Mouse (Mus musculus) embryo, embryonic 10.5 days (tissue): ENCODE data around the gene Mdga2.

Experiments used
- DNase-seq: peaks from one replicate; pipeline ENCODE4 v3.0.0-alpha.2; 2015; ENCODE audit warnings: low spot score

Mdga2 gene

GRCm38 (mm10) chr12:67056621-67057020 is 165.7 kb downstream of the Mdga2 start:
- DNase-seq = no peak

GRCm38 (mm10) chr12:67045099-67045750 is 177.1 kb downstream of the Mdga2 start:
- DNase-seq = peak; percentile 3

GRCm38 (mm10) chr12:67041865-67042264 is 180.5 kb downstream of the Mdga2 start:
- no peak for DNase-seq

- DNase-seq = no peak
These were observed 186.7 kb downstream of the Mdga2 start for GRCm38 (mm10) chr12:67035509-67036261.

- DNase-seq = no peak
These were observed 205.2 kb downstream of the Mdga2 start for GRCm38 (mm10) chr12:67017192-67017591.

- no peak for DNase-seq
These were observed 211.0 kb downstream of the Mdga2 start for GRCm38 (mm10) chr12:67011368-67011767.

GRCm38 (mm10) chr12:67010318-67010717 is 212.0 kb downstream of the Mdga2 start:
- no peak for DNase-seq

GRCm38 (mm10) chr12:67009191-67009590 is 213.2 kb downstream of the Mdga2 start:
- no peak for DNase-seq

GRCm38 (mm10) chr12:66954129-66954528 is 268.2 kb downstream of the Mdga2 start:
- no peak for DNase-seq

GRCm38 (mm10) chr12:66915741-66916140 is 306.6 kb downstream of the Mdga2 start:
- DNase-seq = no peak

GRCm38 (mm10) chr12:66899366-66899765 is 323.0 kb downstream of the Mdga2 start:
- no peak for DNase-seq

GRCm38 (mm10) chr12:66896790-66897189 is 325.6 kb downstream of the Mdga2 start:
- no peak for DNase-seq

- DNase-seq = no peak
These were observed 332.1 kb downstream of the Mdga2 start for GRCm38 (mm10) chr12:66890296-66890695.

- DNase-seq = no peak
These were observed 333.1 kb downstream of the Mdga2 start for GRCm38 (mm10) chr12:66889276-66889675.

GRCm38 (mm10) chr12:66888636-66889035 is 333.7 kb downstream of the Mdga2 start:
- DNase-seq = no peak

- no peak for DNase-seq
These were observed 356.1 kb downstream of the Mdga2 start for GRCm38 (mm10) chr12:66866199-66866598.

- peak; percentile 61 for DNase-seq
These were observed 369.2 kb downstream of the Mdga2 start for GRCm38 (mm10) chr12:66853167-66853566.

GRCm38 (mm10) chr12:66840336-66840735 is 382.0 kb downstream of the Mdga2 start:
- peak; percentile 12 for DNase-seq

GRCm38 (mm10) chr12:66755653-66756052 is 466.7 kb downstream of the Mdga2 start:
- DNase-seq = no peak

- peak; percentile 1 for DNase-seq
These were observed 487.8 kb downstream of the Mdga2 start for GRCm38 (mm10) chr12:66734536-66734935.

GRCm38 (mm10) chr12:66724474-66724873 is 497.9 kb downstream of the Mdga2 start:
- peak; percentile 9 for DNase-seq

- no peak for DNase-seq
These were observed 514.0 kb downstream of the Mdga2 start for GRCm38 (mm10) chr12:66708334-66708733.

- DNase-seq = no peak
These were observed 514.9 kb downstream of the Mdga2 start for GRCm38 (mm10) chr12:66707431-66707830.

- DNase-seq = no peak
These were observed 517.3 kb downstream of the Mdga2 start for GRCm38 (mm10) chr12:66705015-66705414.
